Mouse (Mus musculus) embryonic fibroblast, embryonic 13.5 days (primary cell): ENCODE data around the gene Aph1c.

Source experiments
- CTCF ChIP-seq: IDR thresholded peaks from 2 replicates; pipeline ENCODE4 v1.5.1; 2011; ENCODE audit warnings: mild to moderate bottlenecking, control low read depth, low read length, moderate library complexity, borderline replicate concordance; ENCODE audit not compliant: insufficient read depth
- POLR2A ChIP-seq: IDR thresholded peaks from 2 replicates; pipeline ENCODE4 v1.6.1; 2011; ENCODE audit warnings: low read depth, mild to moderate bottlenecking, control low read depth, low read length, moderate library complexity

DNA sequence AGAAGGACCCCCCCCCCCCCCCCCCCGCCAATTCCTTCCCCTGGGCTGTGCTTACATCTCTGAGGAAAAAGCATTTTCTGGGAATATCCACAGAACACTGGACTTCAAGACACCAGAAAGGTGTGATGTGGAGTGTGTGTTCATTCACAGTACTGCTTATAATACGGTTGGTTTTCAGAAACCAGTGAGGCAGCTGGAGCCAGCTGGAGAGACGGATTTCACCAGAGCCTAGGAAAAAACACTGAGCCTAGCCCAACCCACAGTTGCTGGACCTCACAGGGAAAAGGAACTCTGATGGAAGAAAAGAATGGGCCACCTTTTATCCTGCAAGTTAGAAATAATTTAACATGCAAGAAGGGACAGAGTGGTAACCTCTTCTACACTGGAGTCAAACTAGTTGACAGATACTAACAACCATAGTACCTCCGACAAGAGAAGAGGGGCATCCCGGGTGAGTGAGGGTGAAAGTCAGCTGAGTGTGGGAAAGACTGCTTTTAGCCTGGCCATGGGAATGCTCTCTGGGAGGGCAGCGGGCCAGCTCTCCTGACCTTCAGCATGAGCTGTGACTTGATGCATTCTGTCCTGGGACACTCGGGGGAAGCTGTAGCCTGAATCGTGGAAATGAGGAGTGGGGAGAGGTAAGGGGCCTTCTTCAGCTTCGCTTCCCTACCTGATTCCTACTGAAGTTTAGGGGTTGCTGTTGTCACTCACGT lies 37.6 kb upstream of the Aph1c start:
- TF ChIP-seq CTCF (no peak), POLR2A (no peak)
